Mouse (Mus musculus) kidney, embryonic 16.5 days (tissue): ENCODE results near the gene Klc2. TPM values are rescaled to one million over a fixed set of nuclear protein-coding genes. Genes with fewer than 3 reads are reported as not detected.
"Not testable (repeated sequence)": the region's sequence is repeated elsewhere in the genome, so short reads cannot be mapped to it uniquely, and the experiment has no call there.

Source experiments
- ATAC-seq: fragments of 200-750 bp; cut with Nextera tagmentation; 2 replicates; pipeline ENCODE4 v1.8.0; 2017; ENCODE audit warnings: moderate TSS enrichment; ENCODE audit not compliant: low FRiP score, low TSS enrichment
- H3K27ac ChIP-seq: fragments of 300-500 bp; sonication (generic); 2 replicates; pipeline ENCODE4 v1.5.1; 2014; ENCODE audit warnings: low read length
- H3K27me3 ChIP-seq: fragments of 300-500 bp; sonication (generic); 2 replicates; pipeline ENCODE4 v1.6.1; 2014; ENCODE audit warnings: low read length, control low read depth, mixed read lengths; ENCODE audit not compliant: insufficient read depth
- H3K36me3 ChIP-seq: fragments of 300-500 bp; sonication (generic); 2 replicates; pipeline ENCODE4 v1.6.1; 2014; ENCODE audit warnings: low read length, control low read depth, mixed read lengths; ENCODE audit not compliant: insufficient read depth
- H3K4me1 ChIP-seq: fragments of 300-500 bp; sonication (generic); 2 replicates; pipeline ENCODE4 v1.6.1; 2014; ENCODE audit warnings: low read length, control low read depth, mixed read lengths; ENCODE audit not compliant: insufficient read depth
- H3K4me2 ChIP-seq: fragments of 300-500 bp; sonication (generic); replicated peaks from 2 replicates; pipeline ENCODE4 v1.6.1; 2014; ENCODE audit warnings: low read depth, low read length
- H3K4me3 ChIP-seq: fragments of 300-500 bp; sonication (generic); 2 replicates; pipeline ENCODE4 v1.5.1; 2014; ENCODE audit warnings: mild to moderate bottlenecking, low read length
- H3K9ac ChIP-seq: fragments of 300-500 bp; sonication (generic); replicated peaks from 2 replicates; pipeline ENCODE4 v1.6.1; 2014; ENCODE audit warnings: low read length
- H3K9me3 ChIP-seq: fragments of 300-500 bp; sonication (generic); 2 replicates; pipeline ENCODE4 v1.6.1; 2016; ENCODE audit warnings: low read length, control low read depth
- WGBS: fragments of 180-500 bp; shearing (Covaris S2); extraction: QIAGEN DNeasy Blood & Tissue Kit; methylation state at CpG from one replicate; pipeline ENCODE4 v1.1.7; 2014; 5-methylcytosine and 5-hydroxymethylcytosine counted together
- polyA plus RNA-seq: library from polyadenylated mRNA; unstranded; fragments of >200 nt; fragmentation: Nextera tagmentation; extraction: Ambion mirVana; gene quantifications from 2 replicates; pipeline ENCODE4 v1.2.1, GENCODE M21; 2015

The Klc2 gene
- 25.1 and 27.4 TPM in 2 replicates for polyA plus RNA-seq

- under 1% methylated on average over 18 of the region's 18 CpGs for WGBS
- H3K4me2 ChIP-seq, result peak within 1 kb of the TSS; percentile 89
- H3K27ac ChIP-seq, result peak within 1 kb of the TSS; percentile 92
- peaks cover 5% of the 10 kb centered on the region; the same call in 1 of the 2 replicates for H3K36me3 ChIP-seq
- H3K9ac ChIP-seq, result peak within 1 kb of the TSS; percentile 77
- peaks cover 17% of the 10 kb centered on the region for H3K4me1 ChIP-seq
- no peaks in the 10 kb centered on the region for H3K9me3 ChIP-seq
- peak; percentile 96 for ATAC-seq
- H3K4me3 ChIP-seq, result peak within 1 kb of the TSS; percentile 84
- no peaks in the 10 kb centered on the region for H3K27me3 ChIP-seq
Measured at GRCm38 (mm10) chr19:5118384-5118698, at the start of gene Klc2. Gene Klc2 (minus strand): TSS chr19:5118560.

GRCm38 (mm10) chr19:5167477-5167876 lies 49.1 kb upstream of the Klc2 start:
- no peaks in the 10 kb centered on the region for H3K9me3 ChIP-seq
- H3K4me1 ChIP-seq, result no peaks in the 10 kb centered on the region
- no peak for ATAC-seq
- no peaks in the 10 kb centered on the region for H3K27me3 ChIP-seq
- H3K9ac ChIP-seq, result no peak overlapping the region
- no peak overlapping the region for H3K4me2 ChIP-seq
- 0 out of 2 replicates have a peak, but pooled peaks cover 5% of the 10 kb centered on the region for H3K36me3 ChIP-seq
- no peak overlapping the region for H3K27ac ChIP-seq
- WGBS, result 87% methylated on average over 4 of the region's 4 CpGs
- H3K4me3 ChIP-seq, result no peak overlapping the region

- no peaks in the 10 kb centered on the region for H3K27me3 ChIP-seq
- H3K4me3 ChIP-seq, result no peak overlapping the region
- no peak overlapping the region for H3K9ac ChIP-seq
- no peak overlapping the region for H3K4me2 ChIP-seq
- no peak for ATAC-seq
- H3K9me3 ChIP-seq, result no peaks in the 10 kb centered on the region
- H3K36me3 ChIP-seq, result 0 out of 2 replicates have a peak, but pooled peaks cover 5% of the 10 kb centered on the region
- 70% methylated on average over 2 of the region's 2 CpGs for WGBS
- no peaks in the 10 kb centered on the region for H3K4me1 ChIP-seq
- H3K27ac ChIP-seq, result no peak overlapping the region
Measured at GRCm38 (mm10) chr19:5164380-5164779, 46.0 kb upstream of the Klc2 start.

GRCm38 (mm10) chr19:5161913-5162312 lies 43.6 kb upstream of the Klc2 start:
- no peak overlapping the region for H3K4me3 ChIP-seq
- H3K36me3 ChIP-seq, result 0 out of 2 replicates have a peak, but pooled peaks cover 5% of the 10 kb centered on the region

GRCm38 (mm10) chr19:5152261-5152660 lies 33.9 kb upstream of the Klc2 start:
- 89% methylated on average over 6 of the region's 6 CpGs for WGBS
- peaks cover 9% of the 10 kb centered on the region for H3K36me3 ChIP-seq
- H3K27me3 ChIP-seq, result no peaks in the 10 kb centered on the region
- ATAC-seq, result no peak
- H3K4me1 ChIP-seq, result no peaks in the 10 kb centered on the region
- no peaks in the 10 kb centered on the region for H3K9me3 ChIP-seq
- no peak overlapping the region for H3K4me3 ChIP-seq
- H3K27ac ChIP-seq, result no peak overlapping the region
- no peak overlapping the region for H3K4me2 ChIP-seq
- no peak overlapping the region for H3K9ac ChIP-seq

More at GRCm38 (mm10) chr19:5161913-5162312, 43.6 kb upstream of the Klc2 start:
- ATAC-seq, result no peak
- H3K27me3 ChIP-seq, result no peaks in the 10 kb centered on the region
- H3K27ac ChIP-seq, result no peak overlapping the region
- 93% methylated on average over 3 of the region's 3 CpGs for WGBS
- H3K4me2 ChIP-seq, result no peak overlapping the region
- H3K4me1 ChIP-seq, result no peaks in the 10 kb centered on the region
- no peaks in the 10 kb centered on the region for H3K9me3 ChIP-seq
- no peak overlapping the region for H3K9ac ChIP-seq

- H3K36me3 ChIP-seq, result peaks cover 9% of the 10 kb centered on the region
- no peaks in the 10 kb centered on the region for H3K27me3 ChIP-seq
- no peaks in the 10 kb centered on the region for H3K4me1 ChIP-seq
- H3K4me2 ChIP-seq, result no peak overlapping the region
- H3K9me3 ChIP-seq, result no peaks in the 10 kb centered on the region
- 90% methylated on average over 5 of the region's 5 CpGs for WGBS
- ATAC-seq, result no peak
- H3K4me3 ChIP-seq, result no peak overlapping the region
- no peak overlapping the region for H3K9ac ChIP-seq
- no peak overlapping the region for H3K27ac ChIP-seq
Measured at GRCm38 (mm10) chr19:5151741-5152140, 33.4 kb upstream of the Klc2 start.

GRCm38 (mm10) chr19:5151331-5151730 lies 33.0 kb upstream of the Klc2 start:
- H3K4me3 ChIP-seq, result no peak overlapping the region
- H3K36me3 ChIP-seq, result peaks cover 9% of the 10 kb centered on the region
- no peaks in the 10 kb centered on the region for H3K4me1 ChIP-seq
- no peak for ATAC-seq
- H3K9me3 ChIP-seq, result no peaks in the 10 kb centered on the region
- WGBS, result 34% methylated on average over 3 of the region's 3 CpGs
- no peak overlapping the region for H3K4me2 ChIP-seq
- no peaks in the 10 kb centered on the region for H3K27me3 ChIP-seq
- H3K27ac ChIP-seq, result no peak overlapping the region
- no peak overlapping the region for H3K9ac ChIP-seq

GRCm38 (mm10) chr19:5150358-5150757 lies 32.0 kb upstream of the Klc2 start:
- Histone ChIP-seq H3K4me2 (no peak overlapping the region), H3K36me3 (peaks cover 9% of the 10 kb centered on the region), H3K9ac (no peak overlapping the region), H3K4me1 (no peaks in the 10 kb centered on the region), H3K27ac (no peak overlapping the region), H3K4me3 (no peak overlapping the region), H3K27me3 (no peaks in the 10 kb centered on the region), H3K9me3 (no peaks in the 10 kb centered on the region)
- ATAC-seq, result no peak
- 95% methylated on average over 6 of the region's 6 CpGs for WGBS

- not testable (repeated sequence) for H3K27ac ChIP-seq, ATAC-seq, H3K9ac ChIP-seq, H3K9me3 ChIP-seq, H3K4me2 ChIP-seq, H3K27me3 ChIP-seq, H3K4me1 ChIP-seq, H3K4me3 ChIP-seq
- 69% methylated on average over 5 of the region's 6 CpGs for WGBS
- peaks cover 12% of the 10 kb centered on the region for H3K36me3 ChIP-seq
Measured at GRCm38 (mm10) chr19:5149041-5149440, 30.7 kb upstream of the Klc2 start.

GRCm38 (mm10) chr19:5139640-5140039 lies 21.3 kb upstream of the Klc2 start:
- H3K36me3 ChIP-seq, result peaks cover 21% of the 10 kb centered on the region; the same call in 1 of the 2 replicates
- no peaks in the 10 kb centered on the region for H3K9me3 ChIP-seq
- WGBS, result 2% methylated on average over 2 of the region's 2 CpGs
- H3K4me1 ChIP-seq, result no peaks in the 10 kb centered on the region
- H3K4me2 ChIP-seq, result no peak overlapping the region
- H3K27me3 ChIP-seq, result no peaks in the 10 kb centered on the region
- H3K9ac ChIP-seq, result no peak overlapping the region
- no peak overlapping the region for H3K27ac ChIP-seq
- H3K4me3 ChIP-seq, result no peak overlapping the region
- 0 out of 2 replicates have a peak, but pooled peaks have one; percentile 35 for ATAC-seq
